Mouse (Mus musculus): ENCODE data around the gene Itfg1.

The Itfg1 gene

GRCm38 (mm10) chr8:85730545-85730944 is 110.2 kb downstream of the Itfg1 start:
- no peak for DNase-seq (ENCODE audit: low spot score in 2 of 2)

GRCm38 (mm10) chr8:85717271-85717670 is 123.5 kb downstream of the Itfg1 start:
- no peak for DNase-seq (ENCODE audit: low spot score in 2 of 2)

DNA sequence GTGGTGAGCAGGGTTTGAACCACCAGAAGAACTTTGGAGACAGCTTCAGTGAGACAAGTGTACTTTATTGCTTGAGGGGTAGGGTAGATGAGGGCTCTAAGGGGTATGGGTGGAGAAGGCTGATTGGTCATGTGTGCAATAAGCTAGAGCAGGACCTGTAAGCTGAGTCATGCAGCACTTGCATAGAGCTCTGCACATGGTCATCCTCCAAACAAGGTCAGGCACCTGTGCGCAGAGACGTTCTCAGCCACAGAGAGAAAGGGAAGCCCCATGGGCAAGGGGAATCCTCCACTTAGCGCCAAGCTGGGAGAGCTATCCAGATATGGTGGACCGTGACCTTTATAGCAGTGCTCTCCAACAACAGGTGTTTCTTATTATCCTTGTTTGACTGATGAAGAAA is 124.0 kb downstream of the Itfg1 start:
- DNase-seq (ENCODE audit: low spot score in 2 of 2): no peak

GRCm38 (mm10) chr8:85706988-85707387 is 133.7 kb downstream of the Itfg1 start:
- no peak for DNase-seq (ENCODE audit: low spot score in 2 of 2)

DNA sequence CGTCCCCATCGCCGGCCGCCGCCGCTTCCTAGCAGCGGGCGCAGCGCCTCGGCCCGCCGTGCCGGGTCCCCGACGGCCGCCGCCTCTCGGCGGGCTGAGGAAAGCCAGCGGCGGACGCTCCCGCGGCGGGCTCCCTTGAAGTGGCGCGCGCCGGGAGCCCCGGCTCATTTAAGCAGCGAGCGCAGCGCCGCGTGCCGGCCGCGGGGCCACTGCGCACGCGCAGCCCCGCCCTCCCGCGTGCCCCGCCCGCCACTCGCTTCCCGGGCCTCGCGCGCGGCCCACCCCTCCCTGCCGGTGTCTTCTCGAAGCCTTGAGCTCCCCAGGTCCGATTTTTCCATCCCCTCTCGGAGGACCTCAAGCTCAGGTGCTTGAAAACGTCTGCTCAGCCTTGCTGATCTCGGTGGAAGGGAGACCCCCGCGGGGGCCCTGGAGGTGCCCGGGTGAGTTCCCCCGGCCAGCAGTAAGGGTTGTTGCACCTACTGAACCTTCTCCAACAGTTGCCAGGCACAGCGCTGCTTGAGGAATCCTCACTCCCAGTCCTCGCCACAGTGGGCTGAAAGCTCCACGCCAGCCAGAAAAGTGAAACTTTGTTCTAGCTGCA is 139.9 kb downstream of the Itfg1 start, which contains the start of gene Neto2:
Neto2 (minus strand) TSS at position 174 of the 601 bp plus-strand sequence.
- peak; percentile 15 to 62 for DNase-seq (ENCODE audit: low spot score in 2 of 2)

DNA sequence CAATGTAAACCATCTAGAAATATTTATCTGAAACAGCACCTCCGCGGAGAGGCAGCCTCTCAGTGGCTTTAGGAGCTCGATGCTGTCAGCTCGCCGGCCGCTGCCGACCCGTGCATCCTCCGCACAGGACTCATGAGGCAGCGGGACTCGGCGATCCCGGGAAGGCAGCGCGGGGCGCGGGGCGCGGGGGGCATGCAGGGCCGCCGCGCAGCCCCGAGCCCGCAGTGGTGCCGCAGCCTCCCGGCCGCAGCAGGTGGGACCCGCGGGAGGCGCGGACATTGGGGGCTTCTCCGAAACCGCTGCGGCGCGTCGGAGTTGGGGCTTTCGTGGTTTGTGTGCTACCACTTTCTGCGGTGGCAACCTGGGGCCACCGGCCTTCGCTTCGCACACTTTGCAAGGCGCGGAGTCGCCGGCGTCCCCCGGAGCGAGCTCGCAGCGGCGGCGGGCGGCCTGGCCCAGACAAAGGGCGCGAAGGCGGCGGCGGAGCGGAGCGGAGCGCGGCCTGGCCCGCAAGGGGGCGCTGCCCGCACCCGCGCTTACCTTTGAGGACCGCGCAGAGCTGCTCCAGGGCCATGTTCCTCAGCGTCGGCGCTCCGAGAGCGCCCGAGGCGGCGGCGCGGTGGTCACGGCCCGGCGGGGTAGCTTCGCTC is 140.5 kb downstream of the Itfg1 start:
- peak in 1 of 2 experiments; percentile 23 for DNase-seq (ENCODE audit: low spot score in 2 of 2)

DNA sequence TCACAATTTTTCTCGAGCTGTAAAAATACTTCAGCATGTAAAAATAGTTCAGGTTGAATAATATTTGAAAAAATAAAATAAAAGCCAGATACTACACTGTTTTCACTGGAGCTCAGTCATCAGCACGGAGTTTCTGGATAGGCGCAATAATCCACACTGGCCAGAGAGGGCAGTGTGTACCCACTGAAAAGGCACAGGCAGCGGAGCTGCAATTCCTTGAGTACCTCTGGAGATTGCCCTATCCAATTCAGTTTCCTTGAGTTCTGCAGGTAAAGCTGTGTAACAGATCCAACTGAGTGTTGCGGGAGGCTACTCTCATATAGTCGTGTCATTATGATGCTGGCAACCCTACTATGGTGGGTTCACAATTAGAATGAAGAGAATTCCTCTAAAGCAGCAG is 141.7 kb downstream of the Itfg1 start:
- peak; percentile 37 to 67 for DNase-seq (ENCODE audit: low spot score in 2 of 2)

Measured in left cerebral cortex, adult 9 months (tissue).